Mouse (Mus musculus) embryonic fibroblast, embryonic 13.5 days (primary cell): Measurements from ENCODE around the gene Itpr2.

ENCODE experiments used
- CTCF ChIP-seq: IDR thresholded peaks from 2 replicates; pipeline ENCODE4 v1.5.1; 2011; ENCODE audit warnings: mild to moderate bottlenecking, control low read depth, low read length, moderate library complexity, borderline replicate concordance; ENCODE audit not compliant: insufficient read depth
- POLR2A ChIP-seq: IDR thresholded peaks from 2 replicates; pipeline ENCODE4 v1.6.1; 2011; ENCODE audit warnings: low read depth, mild to moderate bottlenecking, control low read depth, low read length, moderate library complexity

GRCm38 (mm10) chr6:146170603-146171051 is 331.4 kb downstream of the Itpr2 start:
- TF ChIP-seq CTCF (no peak), POLR2A (no peak)
